9 mouse cellular contexts compared by ENCODE assay signal in the genomic region with DNA sequence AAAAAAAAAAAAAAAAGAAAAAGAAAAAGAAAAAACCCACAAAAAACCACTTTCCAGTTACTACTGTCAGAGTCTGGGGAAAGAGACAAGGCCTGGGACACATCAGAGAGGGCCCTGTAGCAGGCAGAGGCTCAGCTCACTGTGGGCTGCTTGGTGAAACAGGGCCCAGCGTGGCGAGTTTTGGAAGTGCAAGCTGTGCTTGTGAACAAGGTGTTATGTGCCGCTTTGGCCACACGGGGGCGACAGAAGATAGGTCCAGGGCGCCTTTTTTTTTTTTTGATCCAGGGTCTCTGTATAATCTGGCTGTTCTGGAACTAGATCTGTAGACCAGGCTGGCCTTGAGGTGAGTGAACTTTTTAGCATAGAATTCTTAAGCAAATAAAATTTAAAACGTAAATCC. TPM values are rescaled to one million over a fixed set of nuclear protein-coding genes. Genes with fewer than 3 reads are reported as not detected.
DNase-seq lines count a peak whose midpoint lies in the region; ATAC-seq and TF ChIP-seq lines count a peak whose summit lies in the region.
"Had no signal": no experiment of that assay in that cellular context is flagged by ENCODE, and none has a peak within 500 bp of the region (broad histone marks: within the 10 kb centered on the region; RNA-seq: fewer than 3 reads in every experiment).

No protein-coding gene starts in this region.

- TF ChIP-seq CTCF in lung, embryonic 14.5 days (IDR thresholded peaks at IDR 0.05; ENCODE audit: low read depth): peak; percentile 96

- intact Hi-C loops in gastrocnemius, postnatal 36 days (cut with DNase I): no loop called here

- H3K4me1 ChIP-seq in lung, embryonic 14.5 days (ENCODE audit: insufficient read depth): no peaks in the 10 kb centered on the region

- peak; percentile 91 for ATAC-seq in common myeloid progenitor, adult 5-6 weeks (replicated peaks; ENCODE audit: low read depth, poor library complexity, severe bottlenecking)
- ATAC-seq in lung, embryonic 14.5 days (ENCODE audit: insufficient read depth): 0 out of 2 replicates have a peak, but pooled peaks have one; percentile 50

- no peak overlapping the region for H3K27ac ChIP-seq in lung, embryonic 14.5 days (ENCODE audit: low read depth)
- H3K27ac ChIP-seq: hindbrain, embryonic 15.5 days had no signal

- H3K27me3 ChIP-seq in lung, embryonic 14.5 days (ENCODE audit: insufficient read depth, low read length): no peaks in the 10 kb centered on the region
- H3K27me3 ChIP-seq: hindbrain, embryonic 15.5 days had no signal

- WGBS in lung, embryonic 14.5 days: 3% methylated on average over 7 of the region's 7 CpGs

- DNase-seq in CD4-positive, CD25-positive, alpha-beta regulatory T cell, adult 2 months (ENCODE audit: low read depth, low spot score): peak; percentile 96
- DNase-seq in adipocyte (ENCODE audit: low spot score): peak; percentile 95
- DNase-seq in gastrocnemius, postnatal 36 days: peak; percentile 85 to 91
- peak; percentile 85 to 95 for DNase-seq in layer of hippocampus, adult 18-20 months (ENCODE audit: low spot score in 2 of 2)
- DNase-seq in lung, embryonic 14.5 days: peak; percentile 98
- DNase-seq in retina, postnatal 1 day: peak; percentile 96
- DNase-seq in thymus, postnatal 36 days: peak; percentile 89 to 94

- no peaks in the 10 kb centered on the region for H3K9me3 ChIP-seq in lung, embryonic 14.5 days (ENCODE audit: low read depth, low read length)
- H3K9me3 ChIP-seq: hindbrain, embryonic 15.5 days had no signal

- no peak overlapping the region for H3K4me3 ChIP-seq in lung, embryonic 14.5 days (ENCODE audit: low read depth, low read length)
- H3K4me3 ChIP-seq: hindbrain, embryonic 15.5 days had no signal

- peaks cover 20% of the 10 kb centered on the region for H3K36me3 ChIP-seq in lung, embryonic 14.5 days (ENCODE audit: insufficient read depth)

- no peak overlapping the region for H3K9ac ChIP-seq in lung, embryonic 14.5 days
- H3K9ac ChIP-seq: hindbrain, embryonic 15.5 days had no signal

- no peak overlapping the region for H3K4me2 ChIP-seq in lung, embryonic 14.5 days
- H3K4me2 ChIP-seq: hindbrain, embryonic 15.5 days had no signal

RNA-seq across cellular contexts. Expression of a gene that starts 11.3 kb away (rescaled TPM):
- 9.5 and 14.3 TPM in 2 replicates for total RNA-seq in common myeloid progenitor, adult 5-6 weeks (2017)
- total RNA-seq in gastrocnemius, postnatal 36 days (2021): 1 to 10 TPM; 3.4 to 4.5 TPM
- total RNA-seq in layer of hippocampus, adult 18-20 months (2021): 10 to 100 TPM; 17.9 to 19.1 TPM
- polyA plus RNA-seq in lung, embryonic 14.5 days (2014; fragmentation: Nextera tagmentation; extraction: Ambion mirVana): 7.4 and 8.6 TPM in 2 replicates

RNA-seq across cellular contexts. Expression of a gene that starts 19.9 kb away (rescaled TPM):
- 0.55 TPM in 1 of 2 replicates, not detected in the other for total RNA-seq in common myeloid progenitor, adult 5-6 weeks (2017)
- total RNA-seq in gastrocnemius, postnatal 36 days (2021): under 1 TPM; 0.15 to 0.20 TPM
- 10 to 100 TPM; 30.3 to 30.5 TPM for total RNA-seq in layer of hippocampus, adult 18-20 months (2021)
- polyA plus RNA-seq in lung, embryonic 14.5 days (2014; fragmentation: Nextera tagmentation; extraction: Ambion mirVana): 0.61 and 0.77 TPM in 2 replicates

RNA-seq across cellular contexts. Expression of a gene that starts 23.2 kb away (rescaled TPM):
- 76.2 and 113 TPM in 2 replicates for total RNA-seq in common myeloid progenitor, adult 5-6 weeks (2017)
- total RNA-seq in gastrocnemius, postnatal 36 days (2021): 10 to 100 TPM; 95.1 to 99.9 TPM
- 100 to 1,000 TPM; 159 to 162 TPM for total RNA-seq in layer of hippocampus, adult 18-20 months (2021)
- 224 and 268 TPM in 2 replicates for polyA plus RNA-seq in lung, embryonic 14.5 days (2014; fragmentation: Nextera tagmentation; extraction: Ambion mirVana)

RNA-seq across cellular contexts. Expression of a gene that starts 27.9 kb away (rescaled TPM):
- total RNA-seq in common myeloid progenitor, adult 5-6 weeks (2017): 0.10 and 0.64 TPM in 2 replicates
- 10 to 100 TPM; 27.4 to 38.1 TPM for total RNA-seq in gastrocnemius, postnatal 36 days (2021)
- total RNA-seq in layer of hippocampus, adult 18-20 months (2021): 1 to 10 TPM; 5.6 to 6.9 TPM
- polyA plus RNA-seq in lung, embryonic 14.5 days (2014; fragmentation: Nextera tagmentation; extraction: Ambion mirVana): 0.68 and 1.2 TPM in 2 replicates

RNA-seq across cellular contexts. Expression of a gene that starts 30.5 kb away (rescaled TPM):
- total RNA-seq in common myeloid progenitor, adult 5-6 weeks (2017): 141 and 186 TPM in 2 replicates
- total RNA-seq in gastrocnemius, postnatal 36 days (2021): 100 to 1,000 TPM; 825 to 866 TPM
- 100 to 1,000 TPM; 410 to 413 TPM for total RNA-seq in layer of hippocampus, adult 18-20 months (2021)
- 663 and 669 TPM in 2 replicates for polyA plus RNA-seq in lung, embryonic 14.5 days (2014; fragmentation: Nextera tagmentation; extraction: Ambion mirVana)

Comparison
In these comparisons a context has a peak if more than half of its experiments do, and no peak if none do; other contexts are left out.
1. RNA of a gene that starts 19.9 kb away (total RNA-seq): 30.3 to 30.5 TPM in layer of hippocampus, adult 18-20 months; 0.55 TPM in common myeloid progenitor, adult 5-6 weeks and 0.15 to 0.20 TPM in gastrocnemius, postnatal 36 days; every median in the first group is over 10 times any median in the second.
2. Peak in every context shown above with its lines, with median percentiles within 50 percentile points of each other: DNase-seq.